Mouse (Mus musculus) forebrain, embryonic 14.5 days (tissue): ENCODE results near the gene Tenm2. TPM values are rescaled to one million over a fixed set of nuclear protein-coding genes. Genes with fewer than 3 reads are reported as not detected.

Experiments
- ATAC-seq: fragments of 200-750 bp; cut with Nextera tagmentation; 2 replicates; pipeline ENCODE4 v1.8.0; 2017; ENCODE audit warnings: mild to moderate bottlenecking, moderate library complexity
- DNase-seq: peaks from one replicate; pipeline ENCODE4 v3.0.0-alpha.2; 2015; ENCODE audit warnings: low spot score
- H3K27ac ChIP-seq: fragments of 300-500 bp; sonication (generic); 2 replicates; pipeline ENCODE4 v1.5.1; 2014; ENCODE audit warnings: low read depth, mild to moderate bottlenecking, control low read depth, low read length, moderate library complexity
- H3K27me3 ChIP-seq: fragments of 300-500 bp; sonication (generic); replicated peaks from 2 replicates; pipeline ENCODE4 v1.6.1; 2014; ENCODE audit warnings: low read length, control low read depth, mixed read lengths; ENCODE audit not compliant: control insufficient read depth, insufficient read depth
- H3K36me3 ChIP-seq: fragments of 300-500 bp; sonication (generic); 2 replicates; pipeline ENCODE4 v1.6.1; 2014; ENCODE audit warnings: low read length, control low read depth; ENCODE audit not compliant: control insufficient read depth, insufficient read depth
- H3K4me1 ChIP-seq: fragments of 300-500 bp; sonication (generic); 2 replicates; pipeline ENCODE4 v1.6.1; 2014; ENCODE audit warnings: antibody characterized with exemption, low read length, control low read depth; ENCODE audit not compliant: control insufficient read depth, insufficient read depth
- H3K4me2 ChIP-seq: fragments of 300-500 bp; sonication (generic); 2 replicates; pipeline ENCODE4 v1.6.1; 2014; ENCODE audit warnings: mild to moderate bottlenecking, control low read depth, low read length
- H3K4me3 ChIP-seq: fragments of 300-500 bp; sonication (generic); 2 replicates; pipeline ENCODE4 v1.5.1; 2014; ENCODE audit warnings: low read depth, low read length, control low read depth
- H3K9ac ChIP-seq: fragments of 300-500 bp; sonication (generic); 2 replicates; pipeline ENCODE4 v1.6.1; 2014; ENCODE audit warnings: mild to moderate bottlenecking, low read length, control low read depth, moderate library complexity
- H3K9me3 ChIP-seq: fragments of 300-500 bp; sonication (generic); replicated peaks from 2 replicates; pipeline ENCODE4 v1.6.1; 2016; ENCODE audit warnings: low read length, control low read depth, mixed read lengths; ENCODE audit not compliant: control insufficient read depth
- WGBS: fragments of 180-500 bp; shearing (Covaris S2); extraction: QIAGEN DNeasy Blood & Tissue Kit; methylation state at CpG from one replicate; pipeline ENCODE4 v1.1.7; 2014; 5-methylcytosine and 5-hydroxymethylcytosine counted together
- polyA plus RNA-seq: library from polyadenylated mRNA; unstranded; fragments of >200 nt; fragmentation: Nextera tagmentation; extraction: Ambion mirVana; gene quantifications from 2 replicates; pipeline ENCODE4 v1.2.1, GENCODE M21; 2014

The Tenm2 gene
- polyA plus RNA-seq, 1 experiment from 2014 or later, result 16.0 TPM

- H3K9me3 ChIP-seq, result no peaks in the 10 kb centered on the region
- DNase-seq (no peak), ATAC-seq (peak; percentile 30; the same call in 1 of the 2 replicates)
- H3K9ac ChIP-seq, result no peak overlapping the region
- no peak overlapping the region for H3K4me3 ChIP-seq
- H3K4me2 ChIP-seq, result no peak overlapping the region
- peaks cover 16% of the 10 kb centered on the region for H3K4me1 ChIP-seq
- H3K27me3 ChIP-seq, result no peaks in the 10 kb centered on the region
- WGBS, result 18% methylated on average over 8 of the region's 8 CpGs
- no peaks in the 10 kb centered on the region for H3K36me3 ChIP-seq
- H3K27ac ChIP-seq, result no peak overlapping the region
Observed at GRCm38 (mm10) chr11:36604815-36605382, 630.9 kb downstream of the Tenm2 start.

- 4% methylated on average over 3 of the region's 3 CpGs for WGBS
- no peak overlapping the region for H3K4me2 ChIP-seq
- no peaks in the 10 kb centered on the region for H3K36me3 ChIP-seq
- no peak overlapping the region for H3K9ac ChIP-seq
- ATAC-seq (peak; percentile 88), DNase-seq (peak; percentile 92)
- H3K27me3 ChIP-seq, result no peaks in the 10 kb centered on the region
- H3K27ac ChIP-seq, result no peak overlapping the region
- peaks cover 16% of the 10 kb centered on the region for H3K4me1 ChIP-seq
- no peak overlapping the region for H3K4me3 ChIP-seq
- H3K9me3 ChIP-seq, result no peaks in the 10 kb centered on the region
Observed at GRCm38 (mm10) chr11:36604272-36604671, 631.5 kb downstream of the Tenm2 start.

- ATAC-seq, result no peak
- WGBS, result 10% methylated on average over 1 of the region's 1 CpGs
Observed at GRCm38 (mm10) chr11:36592471-36592870, 643.3 kb downstream of the Tenm2 start.

GRCm38 (mm10) chr11:36566146-36566545, 669.6 kb downstream of the Tenm2 start:
- DNase-seq, result peak; percentile 63
- H3K27me3 ChIP-seq, result no peaks in the 10 kb centered on the region
- H3K4me2 ChIP-seq, result no peak overlapping the region
- 50% methylated on average over 2 of the region's 2 CpGs for WGBS
- ATAC-seq, result peak; percentile 58; the same call in 1 of the 2 replicates
- no peaks in the 10 kb centered on the region for H3K36me3 ChIP-seq
- no peak overlapping the region for H3K4me3 ChIP-seq
- peaks cover 4% of the 10 kb centered on the region; the same call in 1 of the 2 replicates for H3K4me1 ChIP-seq
- no peak overlapping the region for H3K27ac ChIP-seq
- no peak overlapping the region for H3K9ac ChIP-seq
- no peaks in the 10 kb centered on the region for H3K9me3 ChIP-seq

More at GRCm38 (mm10) chr11:36592471-36592870, 643.3 kb downstream of the Tenm2 start:
- H3K9me3 ChIP-seq, result no peaks in the 10 kb centered on the region
- DNase-seq, result peak; percentile 54
- H3K4me2 ChIP-seq, result no peak overlapping the region
- H3K36me3 ChIP-seq, result no peaks in the 10 kb centered on the region
- no peak overlapping the region for H3K4me3 ChIP-seq
- no peaks in the 10 kb centered on the region for H3K27me3 ChIP-seq
- no peak overlapping the region for H3K9ac ChIP-seq
- H3K27ac ChIP-seq, result no peak overlapping the region
- peaks cover 3% of the 10 kb centered on the region for H3K4me1 ChIP-seq

GRCm38 (mm10) chr11:36562851-36563250, 672.9 kb downstream of the Tenm2 start:
- WGBS, result 59% methylated on average over 3 of the region's 3 CpGs
- DNase-seq (no peak), ATAC-seq (no peak)
- Histone ChIP-seq H3K27me3 (no peaks in the 10 kb centered on the region), H3K4me2 (no peak overlapping the region), H3K9me3 (no peaks in the 10 kb centered on the region), H3K4me3 (no peak overlapping the region), H3K4me1 (peaks cover 4% of the 10 kb centered on the region; the same call in 1 of the 2 replicates), H3K9ac (no peak overlapping the region), H3K36me3 (no peaks in the 10 kb centered on the region), H3K27ac (no peak overlapping the region)

GRCm38 (mm10) chr11:36560785-36561548, 674.8 kb downstream of the Tenm2 start:
- DNase-seq (no peak), ATAC-seq (no peak)
- Histone ChIP-seq H3K4me2 (no peak overlapping the region), H3K9ac (no peak overlapping the region), H3K27ac (no peak overlapping the region), H3K4me3 (no peak overlapping the region), H3K27me3 (no peaks in the 10 kb centered on the region), H3K9me3 (no peaks in the 10 kb centered on the region), H3K4me1 (peaks cover under 1% of the 10 kb centered on the region; the same call in 1 of the 2 replicates), H3K36me3 (no peaks in the 10 kb centered on the region)
- WGBS, result 78% methylated on average over 7 of the region's 7 CpGs

GRCm38 (mm10) chr11:36557316-36557715, 678.4 kb downstream of the Tenm2 start:
- H3K4me3 ChIP-seq, result no peak overlapping the region
- WGBS, result 89% methylated on average over 6 of the region's 6 CpGs
- H3K27me3 ChIP-seq, result no peaks in the 10 kb centered on the region
- ATAC-seq, result no peak
- H3K9ac ChIP-seq, result no peak overlapping the region
- H3K27ac ChIP-seq, result no peak overlapping the region
- no peak for DNase-seq
- no peaks in the 10 kb centered on the region for H3K9me3 ChIP-seq
- peaks cover 9% of the 10 kb centered on the region; the same call in 1 of the 2 replicates for H3K4me1 ChIP-seq
- H3K36me3 ChIP-seq, result no peaks in the 10 kb centered on the region
- H3K4me2 ChIP-seq, result no peak overlapping the region

- H3K9ac ChIP-seq, result no peak overlapping the region
- H3K4me2 ChIP-seq, result no peak overlapping the region
- no peaks in the 10 kb centered on the region for H3K36me3 ChIP-seq
- H3K4me3 ChIP-seq, result no peak overlapping the region
- H3K27me3 ChIP-seq, result no peaks in the 10 kb centered on the region
- H3K9me3 ChIP-seq, result no peaks in the 10 kb centered on the region
- 11% methylated on average over 5 of the region's 5 CpGs for WGBS
- H3K4me1 ChIP-seq, result peaks cover 19% of the 10 kb centered on the region; the same call in 1 of the 2 replicates
- peak; percentile 59 for ATAC-seq
- no peak overlapping the region; the same call in 1 of the 2 replicates for H3K27ac ChIP-seq
- DNase-seq, result peak; percentile 59
Observed at GRCm38 (mm10) chr11:36553286-36553685, 682.5 kb downstream of the Tenm2 start.

- Histone ChIP-seq H3K9me3 (no peaks in the 10 kb centered on the region), H3K4me2 (no peak overlapping the region), H3K27ac (no peak overlapping the region), H3K36me3 (no peaks in the 10 kb centered on the region), H3K9ac (no peak overlapping the region), H3K27me3 (no peaks in the 10 kb centered on the region), H3K4me3 (no peak overlapping the region), H3K4me1 (peaks cover 19% of the 10 kb centered on the region; the same call in 1 of the 2 replicates)
- ATAC-seq, result no peak
- 84% methylated on average over 4 of the region's 4 CpGs for WGBS
- no peak for DNase-seq
Observed at GRCm38 (mm10) chr11:36550649-36551048, 685.1 kb downstream of the Tenm2 start.
